Mouse (Mus musculus) splenic B cell, adult 2 months (primary cell): ENCODE results near the gene Scgb1b17.
"Not testable (repeated sequence)": the region's sequence is repeated elsewhere in the genome, so short reads cannot be mapped to it uniquely, and the experiment has no call there.

Experiments used
- DNase-seq: peaks from one replicate; pipeline ENCODE4 v3.0.0-alpha.2; 2011; ENCODE audit warnings: low read depth, low spot score
- H3K27me3 ChIP-seq: 2 replicates; pipeline ENCODE4 v1.6.1; 2012; ENCODE audit warnings: mild to moderate bottlenecking, low read length, moderate library complexity, mixed read lengths; ENCODE audit not compliant: control insufficient read depth, poor library complexity, insufficient read depth, severe bottlenecking
- H3K36me3 ChIP-seq: 2 replicates; pipeline ENCODE4 v1.6.1; 2012; ENCODE audit warnings: mild to moderate bottlenecking, low read length, moderate library complexity, mixed read lengths; ENCODE audit not compliant: control insufficient read depth, poor library complexity, insufficient read depth, severe bottlenecking

Scgb1b17 gene

DNA sequence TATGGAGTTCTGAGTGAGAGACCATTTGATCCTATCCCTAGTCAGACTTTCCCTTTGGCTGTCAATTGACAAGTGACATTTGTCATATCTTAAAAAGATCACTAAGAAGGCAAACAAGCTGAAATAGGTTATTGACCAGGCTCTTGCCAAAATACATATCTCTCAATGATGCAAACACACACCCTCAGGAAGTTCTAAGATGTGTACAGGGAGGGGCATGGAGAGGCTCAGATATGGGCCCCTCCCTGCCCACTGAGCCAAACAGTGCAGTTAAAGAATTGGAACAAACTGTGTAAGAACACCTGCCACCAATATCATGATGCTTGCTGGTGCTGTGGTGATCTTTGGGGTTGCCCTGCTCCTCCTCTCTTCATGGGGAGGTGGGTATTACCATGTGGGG is at the start of gene Scgb1b17:
Gene Scgb1b17 (plus strand): TSS at position 301 of the 400 bp plus-strand sequence.
- H3K27me3 ChIP-seq, DNase-seq, H3K36me3 ChIP-seq: not testable (repeated sequence)

DNA sequence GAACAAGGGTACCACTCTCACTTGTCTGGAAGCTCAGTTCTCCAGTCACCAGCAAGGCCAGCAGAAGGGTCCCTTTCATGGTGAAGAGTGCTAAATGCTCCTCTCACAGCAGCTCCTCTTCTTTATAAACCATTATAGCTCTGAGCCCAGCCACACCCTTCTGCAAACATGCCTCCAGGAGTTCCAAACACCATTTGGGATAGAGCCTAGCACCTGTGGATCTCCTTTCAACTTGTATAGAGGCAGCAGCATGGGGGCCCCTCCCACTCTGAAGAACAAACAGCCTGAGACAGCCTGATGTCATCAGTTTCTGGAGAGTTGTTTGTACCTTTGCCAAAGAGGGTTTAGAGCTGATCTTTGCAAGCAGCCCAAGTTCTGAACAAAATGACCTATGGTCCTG is 6.8 kb upstream of the Scgb1b17 start, which contains the start of gene Scgb2b17:
Gene Scgb2b17 (minus strand): TSS at position 101 of the 400 bp plus-strand sequence.
- H3K27me3 ChIP-seq, DNase-seq, H3K36me3 ChIP-seq: not testable (repeated sequence)
